Mouse (Mus musculus): ENCODE data around the gene Iqsec1. TPM values are rescaled to one million over a fixed set of nuclear protein-coding genes. Genes with fewer than 3 reads are reported as not detected.

Iqsec1 gene
- total and polyA plus RNA-seq, 2 experiments from 2014 or later, result 29.0 to 175 TPM

DNA sequence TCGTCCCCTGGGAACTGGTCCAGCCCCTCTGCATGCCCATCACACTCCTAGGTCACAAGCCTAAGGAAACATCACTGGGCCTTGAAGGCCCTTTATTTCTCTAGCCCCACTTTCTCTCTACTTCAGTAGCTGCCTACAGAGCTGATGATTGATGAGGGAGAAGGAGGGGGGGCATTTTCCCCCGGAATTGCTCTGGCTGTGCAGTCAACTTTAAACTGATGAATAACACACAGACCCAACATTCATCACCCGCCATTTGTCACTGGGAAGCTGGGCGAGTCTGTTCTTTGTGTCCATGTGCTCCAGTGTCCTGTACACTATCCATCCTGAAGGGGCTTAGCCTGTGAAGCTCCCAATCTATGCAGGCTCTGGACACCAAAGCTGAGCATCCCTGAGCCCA is 165.2 kb downstream of the Iqsec1 start:
- H3K36me3 ChIP-seq (ENCODE audit: insufficient read depth, low read length), result no peaks in the 10 kb centered on the region
- H3K4me1 ChIP-seq (ENCODE audit: insufficient read depth, low read length), result no peaks in the 10 kb centered on the region
- no peak overlapping the region for H3K4me3 ChIP-seq (ENCODE audit: low read length)
- H3K27ac ChIP-seq, result peak overlapping the region; percentile 32; the same call in 1 of the 2 replicates
- ATAC-seq, result peak; percentile 47
- H3K27me3 ChIP-seq (ENCODE audit: insufficient read depth, low read length), result no peaks in the 10 kb centered on the region
- DNase-seq (ENCODE audit: low spot score), result peak; percentile 53
- no peak overlapping the region for H3K9ac ChIP-seq (replicated peaks; ENCODE audit: low read length)
- H3K9me3 ChIP-seq (ENCODE audit: low read length), result no peaks in the 10 kb centered on the region
- WGBS, result 21% methylated on average over 4 of the region's 4 CpGs
- H3K4me2 ChIP-seq (ENCODE audit: low read depth, low read length), result no peak overlapping the region
- TF ChIP-seq CTCF (IDR thresholded peaks at IDR 0.05; ENCODE audit: low read depth), result no peak

- no peaks in the 10 kb centered on the region for H3K27me3 ChIP-seq (ENCODE audit: insufficient read depth, low read length)
- H3K27ac ChIP-seq, result no peak overlapping the region
- 38% methylated on average over 4 of the region's 4 CpGs for WGBS
- DNase-seq (ENCODE audit: low spot score) (no peak), ATAC-seq (no peak)
- TF ChIP-seq CTCF (IDR thresholded peaks at IDR 0.05; ENCODE audit: low read depth), result no peak
- no peak overlapping the region for H3K4me3 ChIP-seq (ENCODE audit: low read length)
- H3K9ac ChIP-seq (replicated peaks; ENCODE audit: low read length), result no peak overlapping the region
- H3K4me2 ChIP-seq (ENCODE audit: low read depth, low read length), result no peak overlapping the region
- no peaks in the 10 kb centered on the region for H3K36me3 ChIP-seq (ENCODE audit: insufficient read depth, low read length)
- H3K9me3 ChIP-seq (ENCODE audit: low read length), result no peaks in the 10 kb centered on the region
- no peaks in the 10 kb centered on the region for H3K4me1 ChIP-seq (ENCODE audit: insufficient read depth, low read length)
These were observed 166.4 kb downstream of the Iqsec1 start for GRCm38 (mm10) chr6:90821916-90822602.

- Histone ChIP-seq H3K4me1 (ENCODE audit: insufficient read depth, low read length) (no peaks in the 10 kb centered on the region), H3K4me2 (ENCODE audit: low read depth, low read length) (no peak overlapping the region), H3K27ac (no peak overlapping the region), H3K27me3 (ENCODE audit: insufficient read depth, low read length) (no peaks in the 10 kb centered on the region), H3K36me3 (ENCODE audit: insufficient read depth, low read length) (no peaks in the 10 kb centered on the region), H3K9ac (replicated peaks; ENCODE audit: low read length) (0 out of 2 replicates have a peak overlapping the region, but pooled peaks have one; percentile 3), H3K4me3 (ENCODE audit: low read length) (no peak overlapping the region), H3K9me3 (ENCODE audit: low read length) (no peaks in the 10 kb centered on the region)
- DNase-seq (ENCODE audit: low spot score) (peak; percentile 62), ATAC-seq (peak; percentile 62; the same call in 1 of the 2 replicates)
- 46% methylated on average over 2 of the region's 2 CpGs for WGBS
- TF ChIP-seq CTCF (IDR thresholded peaks at IDR 0.05; ENCODE audit: low read depth), result peak; percentile 79
These were observed 168.6 kb downstream of the Iqsec1 start for GRCm38 (mm10) chr6:90819880-90820279.

GRCm38 (mm10) chr6:90818956-90819355 is 169.5 kb downstream of the Iqsec1 start:
- Histone ChIP-seq H3K36me3 (ENCODE audit: insufficient read depth, low read length) (no peaks in the 10 kb centered on the region), H3K27ac (no peak overlapping the region), H3K4me1 (ENCODE audit: insufficient read depth, low read length) (no peaks in the 10 kb centered on the region), H3K9ac (replicated peaks; ENCODE audit: low read length) (no peak overlapping the region), H3K4me2 (ENCODE audit: low read depth, low read length) (no peak overlapping the region), H3K4me3 (ENCODE audit: low read length) (no peak overlapping the region), H3K9me3 (ENCODE audit: low read length) (no peaks in the 10 kb centered on the region), H3K27me3 (ENCODE audit: insufficient read depth, low read length) (no peaks in the 10 kb centered on the region)
- WGBS, result 0% methylated on average over 1 of the region's 4 CpGs
- peak; percentile 86 for TF ChIP-seq CTCF (IDR thresholded peaks at IDR 0.05; ENCODE audit: low read depth)
- ATAC-seq, result no peak
- peak; percentile 88 for DNase-seq (ENCODE audit: low spot score)

DNA sequence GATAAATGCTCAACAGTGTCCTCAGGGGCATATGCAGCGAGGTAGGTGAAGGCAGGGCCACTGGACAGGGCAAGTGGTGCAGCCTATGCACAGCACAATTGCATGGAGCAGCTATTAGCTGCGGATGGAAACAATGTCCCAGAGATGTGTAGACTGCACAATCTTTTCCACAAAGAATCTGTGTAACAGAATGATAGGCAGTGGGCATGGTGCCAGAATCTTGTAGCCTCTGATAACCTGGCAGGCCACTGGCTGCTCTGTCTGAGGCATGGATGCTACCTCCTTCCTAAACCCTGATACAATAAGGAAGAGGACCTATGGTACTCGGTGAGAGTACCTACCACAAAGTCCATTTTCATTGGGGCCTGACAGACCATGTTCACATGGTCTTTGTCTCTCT is 171.9 kb downstream of the Iqsec1 start:
- Histone ChIP-seq H3K27me3 (ENCODE audit: insufficient read depth, low read length) (no peaks in the 10 kb centered on the region), H3K27ac (no peak overlapping the region), H3K9ac (replicated peaks; ENCODE audit: low read length) (no peak overlapping the region), H3K4me2 (ENCODE audit: low read depth, low read length) (no peak overlapping the region), H3K4me3 (ENCODE audit: low read length) (no peak overlapping the region), H3K9me3 (ENCODE audit: low read length) (no peaks in the 10 kb centered on the region), H3K4me1 (ENCODE audit: insufficient read depth, low read length) (no peaks in the 10 kb centered on the region; the same call in 1 of the 2 replicates), H3K36me3 (ENCODE audit: insufficient read depth, low read length) (no peaks in the 10 kb centered on the region)
- TF ChIP-seq CTCF (IDR thresholded peaks at IDR 0.05; ENCODE audit: low read depth), result no peak
- DNase-seq (ENCODE audit: low spot score) (no peak), ATAC-seq (no peak)
- 72% methylated on average over 3 of the region's 3 CpGs for WGBS

GRCm38 (mm10) chr6:90815341-90815740 is 173.1 kb downstream of the Iqsec1 start:
- no peaks in the 10 kb centered on the region for H3K9me3 ChIP-seq (ENCODE audit: low read length)
- H3K4me1 ChIP-seq (ENCODE audit: insufficient read depth, low read length), result peaks cover 6% of the 10 kb centered on the region
- no peak overlapping the region for H3K4me3 ChIP-seq (ENCODE audit: low read length)
- peak; percentile 43 for TF ChIP-seq CTCF (IDR thresholded peaks at IDR 0.05; ENCODE audit: low read depth)
- DNase-seq (ENCODE audit: low spot score) (peak; percentile 24), ATAC-seq (no peak)
- 60% methylated on average over 3 of the region's 3 CpGs for WGBS
- H3K27me3 ChIP-seq (ENCODE audit: insufficient read depth, low read length), result no peaks in the 10 kb centered on the region
- no peak overlapping the region for H3K4me2 ChIP-seq (ENCODE audit: low read depth, low read length)
- H3K9ac ChIP-seq (replicated peaks; ENCODE audit: low read length), result no peak overlapping the region
- no peak overlapping the region for H3K27ac ChIP-seq
- no peaks in the 10 kb centered on the region for H3K36me3 ChIP-seq (ENCODE audit: insufficient read depth, low read length)

- Histone ChIP-seq H3K4me2 (ENCODE audit: low read depth, low read length) (no peak overlapping the region), H3K27ac (no peak overlapping the region), H3K4me3 (ENCODE audit: low read length) (no peak overlapping the region), H3K36me3 (ENCODE audit: insufficient read depth, low read length) (no peaks in the 10 kb centered on the region), H3K9me3 (ENCODE audit: low read length) (no peaks in the 10 kb centered on the region), H3K9ac (replicated peaks; ENCODE audit: low read length) (no peak overlapping the region), H3K4me1 (ENCODE audit: insufficient read depth, low read length) (peaks cover 22% of the 10 kb centered on the region), H3K27me3 (ENCODE audit: insufficient read depth, low read length) (no peaks in the 10 kb centered on the region)
- WGBS, result 82% methylated on average over 1 of the region's 1 CpGs
- ATAC-seq (no peak), DNase-seq (ENCODE audit: low spot score) (no peak)
- peak; percentile 18 for TF ChIP-seq CTCF (IDR thresholded peaks at IDR 0.05; ENCODE audit: low read depth)
These were observed 175.0 kb downstream of the Iqsec1 start for GRCm38 (mm10) chr6:90813526-90813925.

Measured in hindbrain, postnatal 0 days (tissue).